Mouse (Mus musculus) limb, embryonic 12.5 days (tissue): Measurements from ENCODE around the gene Cyfip2. TPM values are rescaled to one million over a fixed set of nuclear protein-coding genes. Genes with fewer than 3 reads are reported as not detected.
A peak's percentile ranks its signal among the peaks of the same experiment; 100 is the strongest.

Source experiments
- ATAC-seq: fragments of 200-750 bp; cut with Nextera tagmentation; 2 replicates; pipeline ENCODE4 v1.8.0; 2017; ENCODE audit warnings: low read depth, moderate TSS enrichment; ENCODE audit not compliant: insufficient number of reproducible peaks, insufficient read depth, low FRiP score, low TSS enrichment
- H3K27ac ChIP-seq: fragments of 300-500 bp; sonication (generic); 2 replicates; pipeline ENCODE4 v1.5.1; 2016; ENCODE audit warnings: mild to moderate bottlenecking, moderate library complexity
- H3K27me3 ChIP-seq: fragments of 300-500 bp; sonication (generic); 2 replicates; pipeline ENCODE4 v1.6.1; 2016; ENCODE audit warnings: mild to moderate bottlenecking, moderate library complexity
- H3K36me3 ChIP-seq: fragments of 300-500 bp; sonication (generic); 2 replicates; pipeline ENCODE4 v1.6.1; 2016; ENCODE audit warnings: mild to moderate bottlenecking, moderate library complexity
- H3K4me1 ChIP-seq: fragments of 300-500 bp; sonication (generic); replicated peaks from 2 replicates; pipeline ENCODE4 v1.6.1; 2016
- H3K4me2 ChIP-seq: fragments of 300-500 bp; sonication (generic); 2 replicates; pipeline ENCODE4 v1.6.1; 2016; ENCODE audit warnings: mild to moderate bottlenecking, moderate library complexity
- H3K4me3 ChIP-seq: fragments of 300-500 bp; sonication (generic); replicated peaks from 2 replicates; pipeline ENCODE4 v1.5.1; 2016; ENCODE audit warnings: mild to moderate bottlenecking
- H3K9ac ChIP-seq: fragments of 300-500 bp; sonication (generic); replicated peaks from 2 replicates; pipeline ENCODE4 v1.6.1; 2016; ENCODE audit warnings: mild to moderate bottlenecking, moderate library complexity
- H3K9me3 ChIP-seq: fragments of 300-500 bp; sonication (generic); 2 replicates; pipeline ENCODE4 v1.6.1; 2016; ENCODE audit warnings: mild to moderate bottlenecking, moderate library complexity
- WGBS: fragments of 180-500 bp; shearing (Covaris S2); methylation state at CpG from one replicate; pipeline ENCODE4 v1.1.7; 2016; 5-methylcytosine and 5-hydroxymethylcytosine counted together
- polyA plus RNA-seq: library from polyadenylated mRNA; unstranded; fragments of >200 nt; fragmentation: Nextera tagmentation; extraction: Ambion mirVana; gene quantifications from 2 replicates; pipeline ENCODE4 v1.2.1, GENCODE M21; 2016

The Cyfip2 gene
- polyA plus RNA-seq, 1 experiment from 2014 or later = 18.3 TPM

DNA sequence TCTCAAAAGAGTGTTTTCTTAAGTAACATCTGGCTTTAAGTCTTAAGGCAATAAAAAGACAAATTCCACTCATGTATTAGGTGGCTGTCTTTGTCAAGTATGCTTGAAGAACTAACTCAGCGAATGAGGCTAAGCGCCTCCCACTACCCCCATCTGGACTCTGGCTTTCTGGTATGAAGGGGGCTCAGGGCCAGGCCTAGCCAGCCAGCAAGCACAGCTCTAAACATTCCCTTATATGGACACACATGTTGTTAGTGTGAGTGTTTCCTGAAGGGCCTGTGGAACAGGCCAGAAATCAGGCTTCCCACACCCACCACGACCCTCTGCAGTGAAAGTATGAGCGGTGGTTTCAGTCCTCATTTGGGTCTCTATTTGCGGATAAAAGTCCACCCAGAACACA, 98.8 kb downstream of the Cyfip2 start:
- H3K9me3 ChIP-seq = no peaks in the 10 kb centered on the region
- peak overlapping the region; percentile 24; the same call in 1 of the 2 replicates for H3K9ac ChIP-seq
- peak; percentile 89 for ATAC-seq
- 31% methylated on average over 5 of the region's 5 CpGs for WGBS
- H3K27ac ChIP-seq = peak overlapping the region; percentile 93
- peaks cover 33% of the 10 kb centered on the region for H3K4me1 ChIP-seq
- H3K4me3 ChIP-seq = no peak overlapping the region
- no peaks in the 10 kb centered on the region for H3K36me3 ChIP-seq
- H3K27me3 ChIP-seq = no peaks in the 10 kb centered on the region
- H3K4me2 ChIP-seq = peak overlapping the region; percentile 2; the same call in 1 of the 2 replicates

GRCm38 (mm10) chr11:46211858-46212257, 100.8 kb downstream of the Cyfip2 start:
- Histone ChIP-seq H3K4me2 (no peak overlapping the region), H3K4me1 (peaks cover 33% of the 10 kb centered on the region), H3K27ac (no peak overlapping the region), H3K36me3 (peaks cover 13% of the 10 kb centered on the region; the same call in 1 of the 2 replicates), H3K9ac (no peak overlapping the region), H3K9me3 (no peaks in the 10 kb centered on the region), H3K4me3 (no peak overlapping the region), H3K27me3 (no peaks in the 10 kb centered on the region)
- no peak for ATAC-seq
- 36% methylated on average over 3 of the region's 3 CpGs for WGBS

- Histone ChIP-seq H3K36me3 (peaks cover 29% of the 10 kb centered on the region; the same call in 1 of the 2 replicates), H3K4me3 (no peak overlapping the region), H3K4me1 (peaks cover 35% of the 10 kb centered on the region), H3K9me3 (no peaks in the 10 kb centered on the region), H3K27ac (no peak overlapping the region), H3K27me3 (no peaks in the 10 kb centered on the region), H3K4me2 (no peak overlapping the region), H3K9ac (no peak overlapping the region)
- ATAC-seq = no peak
- 70% methylated on average over 2 of the region's 2 CpGs for WGBS
Observed at GRCm38 (mm10) chr11:46209884-46210283, 102.8 kb downstream of the Cyfip2 start.

DNA sequence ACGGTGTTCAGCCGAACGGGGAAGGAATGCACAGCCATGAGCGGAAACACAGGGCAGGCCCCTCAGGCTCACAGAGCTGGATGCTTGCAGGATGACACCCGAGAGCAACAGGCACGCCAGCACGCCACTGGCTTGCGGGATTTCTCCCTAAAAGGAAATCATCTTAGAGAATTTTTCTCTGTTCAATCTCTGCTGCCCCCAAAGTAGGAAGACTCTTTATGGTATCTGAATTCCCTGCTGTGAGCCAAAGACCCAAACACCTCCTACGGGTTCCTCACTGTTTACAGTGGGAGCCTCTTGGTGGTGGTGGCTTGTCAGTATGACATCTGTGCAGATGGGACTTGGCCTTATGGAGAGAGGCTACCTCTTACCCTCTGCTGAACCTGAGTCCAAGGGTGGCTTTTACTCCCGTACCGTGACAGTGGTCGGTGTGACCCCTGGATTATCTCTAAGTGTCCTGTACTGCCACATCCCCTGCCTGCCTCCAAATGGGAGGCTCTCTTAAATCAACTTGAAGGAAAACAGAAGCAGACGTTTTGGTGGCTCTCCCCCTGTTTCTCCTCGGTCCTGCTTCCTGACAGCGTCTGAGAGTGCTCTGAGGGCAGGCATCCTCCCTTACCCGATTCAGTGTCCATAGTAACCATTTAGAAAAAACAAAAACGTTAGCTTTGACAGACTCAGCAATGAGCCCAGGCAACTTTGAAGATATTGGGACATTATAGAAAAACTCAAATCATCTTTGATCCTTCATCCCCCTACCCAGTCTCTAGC, 106.8 kb downstream of the Cyfip2 start:
- Histone ChIP-seq H3K9me3 (no peaks in the 10 kb centered on the region), H3K36me3 (peaks cover 30% of the 10 kb centered on the region; the same call in 1 of the 2 replicates), H3K9ac (no peak overlapping the region), H3K27ac (no peak overlapping the region), H3K4me2 (no peak overlapping the region), H3K4me1 (peaks cover 14% of the 10 kb centered on the region; the same call in 1 of the 2 replicates), H3K27me3 (no peaks in the 10 kb centered on the region), H3K4me3 (no peak overlapping the region)
- ATAC-seq = no peak
- WGBS = 42% methylated on average over 17 of the region's 17 CpGs

DNA sequence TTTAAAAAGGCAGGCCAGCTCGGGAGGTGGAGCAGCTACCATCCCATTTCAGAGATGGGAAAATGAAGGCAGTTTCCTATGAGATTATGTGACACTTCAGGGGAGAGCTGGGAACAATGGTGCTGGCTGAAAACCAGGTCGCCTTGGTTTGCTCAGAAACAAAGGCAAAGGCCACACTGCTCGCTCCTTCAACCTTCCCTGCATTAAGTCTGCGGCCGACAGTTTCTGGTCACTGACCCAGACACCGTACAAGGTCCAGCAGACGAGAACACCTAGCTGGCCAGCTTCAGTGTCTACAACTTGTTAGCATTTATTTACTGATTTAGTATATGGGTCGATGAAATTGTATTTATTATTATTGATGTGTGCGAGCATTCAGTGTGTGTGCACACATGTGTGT, 107.8 kb downstream of the Cyfip2 start:
- Histone ChIP-seq H3K36me3 (peaks cover 39% of the 10 kb centered on the region; the same call in 1 of the 2 replicates), H3K27ac (no peak overlapping the region), H3K27me3 (no peaks in the 10 kb centered on the region), H3K4me2 (no peak overlapping the region), H3K9me3 (no peaks in the 10 kb centered on the region), H3K4me3 (no peak overlapping the region), H3K9ac (no peak overlapping the region), H3K4me1 (peaks cover 14% of the 10 kb centered on the region; the same call in 1 of the 2 replicates)
- no peak for ATAC-seq
- WGBS = 90% methylated on average over 9 of the region's 9 CpGs

DNA sequence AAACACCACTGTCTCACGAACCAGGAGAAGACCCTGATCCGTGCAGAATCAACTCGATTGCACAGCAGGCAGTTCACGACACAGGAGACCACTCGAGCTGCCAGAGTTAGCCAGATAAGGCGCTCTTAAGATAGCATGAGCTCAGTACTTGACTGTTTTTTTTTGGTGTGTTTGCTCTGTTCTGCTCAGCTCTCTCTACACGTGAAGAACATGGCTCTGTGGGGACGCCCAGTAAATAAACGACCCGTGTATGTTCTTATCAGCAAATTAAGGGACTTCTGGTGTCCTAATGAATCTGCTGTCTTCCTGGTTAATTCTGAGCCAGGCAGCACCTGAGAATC, 110.1 kb downstream of the Cyfip2 start:
- no peak for ATAC-seq
- H3K4me2 ChIP-seq = no peak overlapping the region
- WGBS = 55% methylated on average over 10 of the region's 10 CpGs

DNA sequence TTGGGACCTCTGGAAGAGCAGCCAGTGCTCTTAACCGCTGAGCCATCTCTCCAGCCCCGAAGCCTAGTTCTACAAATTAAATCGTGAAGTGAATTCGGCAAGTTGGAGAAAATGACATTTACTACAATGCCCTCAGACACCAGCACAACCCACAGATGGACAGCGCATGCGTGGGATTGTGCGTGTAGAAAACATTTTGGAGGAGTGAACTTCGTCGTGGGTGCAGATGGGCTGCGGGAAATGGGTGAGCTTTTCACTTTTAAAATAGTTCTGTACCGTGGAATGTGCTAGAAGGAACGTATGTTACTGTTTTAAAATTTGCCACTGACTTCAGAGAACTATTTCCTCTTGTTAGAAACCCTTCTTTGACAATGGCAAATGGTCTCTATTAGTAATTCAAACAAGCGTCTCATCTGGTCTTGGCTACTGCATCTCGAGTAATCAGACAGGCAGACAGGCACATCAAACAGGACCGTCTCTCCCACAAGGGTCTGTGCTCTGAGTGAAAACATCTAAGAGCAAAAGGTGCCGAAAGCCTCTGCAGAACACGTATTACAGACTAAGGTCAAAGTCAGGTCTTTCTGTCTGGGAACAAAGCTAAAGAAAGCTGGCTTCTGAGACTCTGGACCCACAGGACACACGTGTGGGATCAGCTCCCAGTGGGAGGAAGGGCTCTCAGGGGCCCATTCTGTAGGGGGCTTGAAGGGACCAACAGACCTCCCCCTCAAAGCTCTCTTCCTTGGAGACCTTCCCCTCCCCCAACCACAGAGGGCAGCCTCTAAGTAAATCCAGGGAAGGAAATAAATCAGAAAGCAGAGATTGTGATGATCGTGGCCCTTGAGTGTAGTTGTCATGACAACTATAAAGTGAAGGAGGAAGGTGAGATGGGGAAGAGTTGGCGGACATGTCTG, 110.8 kb downstream of the Cyfip2 start:
- H3K36me3 ChIP-seq = peaks cover 53% of the 10 kb centered on the region
- H3K4me2 ChIP-seq = no peak overlapping the region
- H3K27me3 ChIP-seq = no peaks in the 10 kb centered on the region
- H3K4me1 ChIP-seq = peaks cover 14% of the 10 kb centered on the region; the same call in 1 of the 2 replicates
- H3K9me3 ChIP-seq = no peaks in the 10 kb centered on the region
- no peak overlapping the region for H3K9ac ChIP-seq
- no peak for ATAC-seq
- no peak overlapping the region for H3K4me3 ChIP-seq
- no peak overlapping the region for H3K27ac ChIP-seq
- 47% methylated on average over 20 of the region's 20 CpGs for WGBS

More for the DNA sequence above, 110.1 kb downstream of the Cyfip2 start:
- Histone ChIP-seq H3K4me3 (no peak overlapping the region), H3K27ac (no peak overlapping the region), H3K9ac (no peak overlapping the region), H3K36me3 (peaks cover 56% of the 10 kb centered on the region), H3K4me1 (peaks cover 14% of the 10 kb centered on the region; the same call in 1 of the 2 replicates), H3K27me3 (no peaks in the 10 kb centered on the region), H3K9me3 (no peaks in the 10 kb centered on the region)

DNA sequence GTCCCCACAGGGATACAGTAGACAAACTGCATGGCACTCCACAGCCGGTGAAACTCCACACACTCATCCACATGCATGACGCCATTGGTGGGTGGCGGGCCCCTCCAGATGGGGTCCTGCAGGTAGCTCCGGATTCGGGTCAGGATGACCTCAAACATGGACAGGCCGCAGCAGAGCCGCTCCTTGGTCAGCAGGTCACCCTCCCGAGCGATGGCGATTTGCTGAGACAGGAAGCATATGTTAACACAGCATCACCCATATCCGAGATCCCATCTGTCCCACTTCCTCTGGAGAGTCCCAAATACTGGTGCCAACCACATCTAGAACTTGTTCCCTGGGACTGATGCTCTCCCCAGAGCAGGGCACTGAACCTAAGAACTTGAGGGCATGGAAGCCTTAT, 112.0 kb downstream of the Cyfip2 start:
- WGBS = 86% methylated on average over 11 of the region's 11 CpGs
- H3K9ac ChIP-seq = no peak overlapping the region
- H3K36me3 ChIP-seq = peaks cover 51% of the 10 kb centered on the region
- no peak overlapping the region for H3K4me2 ChIP-seq
- no peaks in the 10 kb centered on the region for H3K27me3 ChIP-seq
- no peak overlapping the region for H3K27ac ChIP-seq
- no peak overlapping the region for H3K4me3 ChIP-seq
- H3K9me3 ChIP-seq = no peaks in the 10 kb centered on the region
- peaks cover 8% of the 10 kb centered on the region; the same call in 1 of the 2 replicates for H3K4me1 ChIP-seq
- ATAC-seq = no peak

DNA sequence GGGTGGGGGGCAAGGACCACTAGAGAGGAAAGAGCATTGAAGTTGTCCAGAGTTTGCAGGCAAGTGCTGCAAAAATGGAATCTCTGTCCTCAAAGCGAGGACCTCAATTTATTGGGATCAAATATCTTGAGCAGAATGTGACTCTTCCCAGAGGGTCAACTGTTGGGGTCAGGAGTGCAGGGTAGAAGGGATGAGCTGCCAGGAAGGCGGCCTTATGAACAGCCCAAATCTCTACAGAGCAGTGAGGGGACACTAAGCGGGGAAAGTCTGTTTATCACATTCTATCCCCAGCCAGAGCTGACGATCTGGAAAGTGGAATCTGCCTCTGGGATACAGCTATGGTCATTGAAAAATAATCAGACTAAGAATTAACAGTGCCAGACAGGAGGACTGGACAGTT, 118.5 kb downstream of the Cyfip2 start:
- H3K4me1 ChIP-seq = peaks cover 4% of the 10 kb centered on the region
- H3K4me3 ChIP-seq = no peak overlapping the region
- H3K36me3 ChIP-seq = peaks cover 34% of the 10 kb centered on the region
- ATAC-seq = no peak
- H3K4me2 ChIP-seq = no peak overlapping the region
- 61% methylated on average over 4 of the region's 4 CpGs for WGBS
- H3K27me3 ChIP-seq = no peaks in the 10 kb centered on the region
- H3K27ac ChIP-seq = no peak overlapping the region
- H3K9ac ChIP-seq = no peak overlapping the region
- H3K9me3 ChIP-seq = no peaks in the 10 kb centered on the region

- H3K4me2 ChIP-seq = no peak overlapping the region
- no peak for ATAC-seq
- peaks cover 12% of the 10 kb centered on the region for H3K4me1 ChIP-seq
- no peaks in the 10 kb centered on the region for H3K27me3 ChIP-seq
- H3K9me3 ChIP-seq = no peaks in the 10 kb centered on the region
- no peak overlapping the region for H3K4me3 ChIP-seq
- no peaks in the 10 kb centered on the region for H3K36me3 ChIP-seq
- no peak overlapping the region for H3K27ac ChIP-seq
- H3K9ac ChIP-seq = no peak overlapping the region
- WGBS = 50% methylated on average over 1 of the region's 2 CpGs
Observed at GRCm38 (mm10) chr11:46188283-46188682, 124.4 kb downstream of the Cyfip2 start.

GRCm38 (mm10) chr11:46185486-46185885, 127.2 kb downstream of the Cyfip2 start:
- H3K27me3 ChIP-seq = no peaks in the 10 kb centered on the region
- no peaks in the 10 kb centered on the region for H3K36me3 ChIP-seq
- peaks cover 12% of the 10 kb centered on the region for H3K4me1 ChIP-seq
- WGBS = 12% methylated on average over 4 of the region's 4 CpGs
- no peak overlapping the region for H3K9ac ChIP-seq
- H3K4me3 ChIP-seq = no peak overlapping the region
- no peak for ATAC-seq
- H3K27ac ChIP-seq = peak overlapping the region; percentile 66; the same call in 1 of the 2 replicates
- H3K4me2 ChIP-seq = no peak overlapping the region
- no peaks in the 10 kb centered on the region for H3K9me3 ChIP-seq
